Mouse (Mus musculus): Measurements from ENCODE around the gene Elovl7. TPM values are rescaled to one million over a fixed set of nuclear protein-coding genes. Genes with fewer than 3 reads are reported as not detected.

Elovl7 gene
- polyA plus RNA-seq, 1 experiment from 2014 or later: 3.7 TPM

GRCm38 (mm10) chr13:108284312-108284711 lies 70.1 kb downstream of the Elovl7 start:
- Histone ChIP-seq H3K36me3 (replicated peaks; ENCODE audit: insufficient read depth, low read length) (no peaks in the 10 kb centered on the region), H3K27ac (ENCODE audit: low read depth) (no peak overlapping the region), H3K9me3 (ENCODE audit: low read length) (no peaks in the 10 kb centered on the region), H3K4me1 (ENCODE audit: insufficient read depth) (no peaks in the 10 kb centered on the region), H3K4me2 (ENCODE audit: low read depth, low read length) (no peak overlapping the region), H3K27me3 (ENCODE audit: insufficient read depth, low read length) (no peaks in the 10 kb centered on the region), H3K9ac (replicated peaks) (no peak overlapping the region), H3K4me3 (ENCODE audit: low read depth, low read length) (no peak overlapping the region)
- TF ChIP-seq CTCF (IDR thresholded peaks at IDR 0.05; ENCODE audit: low read depth): no peak
- no peak for TF ChIP-seq EP300 (IDR thresholded peaks at IDR 0.05; ENCODE audit: low read depth)
- WGBS (ENCODE audit: insufficient replicate concordance): 71% methylated on average over 2 of the region's 2 CpGs
- no peak for DNase-seq
- no peak for ATAC-seq

GRCm38 (mm10) chr13:108287953-108288352 lies 73.7 kb downstream of the Elovl7 start:
- Histone ChIP-seq H3K4me1 (ENCODE audit: insufficient read depth) (no peaks in the 10 kb centered on the region), H3K4me2 (ENCODE audit: low read depth, low read length) (no peak overlapping the region), H3K9me3 (ENCODE audit: low read length) (no peaks in the 10 kb centered on the region), H3K27ac (ENCODE audit: low read depth) (no peak overlapping the region), H3K27me3 (ENCODE audit: insufficient read depth, low read length) (no peaks in the 10 kb centered on the region), H3K9ac (replicated peaks) (no peak overlapping the region), H3K36me3 (replicated peaks; ENCODE audit: insufficient read depth, low read length) (no peaks in the 10 kb centered on the region), H3K4me3 (ENCODE audit: low read depth, low read length) (no peak overlapping the region)
- DNase-seq (no peak), ATAC-seq (no peak)
- 33% methylated on average over 3 of the region's 3 CpGs for WGBS (ENCODE audit: insufficient replicate concordance)
- TF ChIP-seq EP300 (IDR thresholded peaks at IDR 0.05; ENCODE audit: low read depth): no peak
- TF ChIP-seq CTCF (IDR thresholded peaks at IDR 0.05; ENCODE audit: low read depth): no peak

DNA sequence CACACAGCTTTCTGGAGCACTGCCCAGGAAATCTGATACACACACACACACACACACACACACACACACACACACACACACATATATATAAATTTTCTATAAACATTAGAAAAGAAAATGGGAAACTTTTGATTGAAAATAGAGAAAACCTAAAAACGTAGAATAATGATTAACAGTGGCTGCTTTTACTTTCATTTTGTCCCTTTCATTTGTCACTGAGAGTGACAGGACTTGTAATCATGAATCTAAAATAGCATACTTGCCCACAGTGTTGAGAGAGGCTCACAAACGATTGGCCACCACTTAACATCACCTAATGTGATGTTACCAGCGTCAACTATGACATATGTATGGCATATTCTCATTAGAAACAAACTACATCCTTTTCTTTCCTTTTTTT lies 75.2 kb downstream of the Elovl7 start:
- Histone ChIP-seq H3K27me3 (ENCODE audit: insufficient read depth, low read length) (no peaks in the 10 kb centered on the region), H3K9me3 (ENCODE audit: low read length) (no peaks in the 10 kb centered on the region), H3K36me3 (replicated peaks; ENCODE audit: insufficient read depth, low read length) (no peaks in the 10 kb centered on the region), H3K4me3 (ENCODE audit: low read depth, low read length) (no peak overlapping the region), H3K4me2 (ENCODE audit: low read depth, low read length) (peak overlapping the region; percentile 32; the same call in 1 of the 2 replicates), H3K4me1 (ENCODE audit: insufficient read depth) (no peaks in the 10 kb centered on the region), H3K9ac (replicated peaks) (no peak overlapping the region), H3K27ac (ENCODE audit: low read depth) (no peak overlapping the region)
- TF ChIP-seq EP300 (IDR thresholded peaks at IDR 0.05; ENCODE audit: low read depth) (no peak), CTCF (IDR thresholded peaks at IDR 0.05; ENCODE audit: low read depth) (no peak)
- WGBS (ENCODE audit: insufficient replicate concordance): 54% methylated on average over 3 of the region's 3 CpGs
- DNase-seq (no peak), ATAC-seq (no peak)

GRCm38 (mm10) chr13:108290314-108290713 lies 76.1 kb downstream of the Elovl7 start:
- no peak overlapping the region for H3K4me3 ChIP-seq (ENCODE audit: low read depth, low read length)
- DNase-seq: no peak
- no peaks in the 10 kb centered on the region for H3K36me3 ChIP-seq (replicated peaks; ENCODE audit: insufficient read depth, low read length)
- no peak overlapping the region for H3K27ac ChIP-seq (ENCODE audit: low read depth)
- TF ChIP-seq EP300 (IDR thresholded peaks at IDR 0.05; ENCODE audit: low read depth): no peak
- H3K9ac ChIP-seq (replicated peaks): no peak overlapping the region
- no peaks in the 10 kb centered on the region for H3K4me1 ChIP-seq (ENCODE audit: insufficient read depth)
- no peaks in the 10 kb centered on the region for H3K27me3 ChIP-seq (ENCODE audit: insufficient read depth, low read length)
- no peaks in the 10 kb centered on the region for H3K9me3 ChIP-seq (ENCODE audit: low read length)
- no peak overlapping the region for H3K4me2 ChIP-seq (ENCODE audit: low read depth, low read length)
- no peak for ATAC-seq
- WGBS (ENCODE audit: insufficient replicate concordance): 62% methylated on average over 4 of the region's 4 CpGs

DNA sequence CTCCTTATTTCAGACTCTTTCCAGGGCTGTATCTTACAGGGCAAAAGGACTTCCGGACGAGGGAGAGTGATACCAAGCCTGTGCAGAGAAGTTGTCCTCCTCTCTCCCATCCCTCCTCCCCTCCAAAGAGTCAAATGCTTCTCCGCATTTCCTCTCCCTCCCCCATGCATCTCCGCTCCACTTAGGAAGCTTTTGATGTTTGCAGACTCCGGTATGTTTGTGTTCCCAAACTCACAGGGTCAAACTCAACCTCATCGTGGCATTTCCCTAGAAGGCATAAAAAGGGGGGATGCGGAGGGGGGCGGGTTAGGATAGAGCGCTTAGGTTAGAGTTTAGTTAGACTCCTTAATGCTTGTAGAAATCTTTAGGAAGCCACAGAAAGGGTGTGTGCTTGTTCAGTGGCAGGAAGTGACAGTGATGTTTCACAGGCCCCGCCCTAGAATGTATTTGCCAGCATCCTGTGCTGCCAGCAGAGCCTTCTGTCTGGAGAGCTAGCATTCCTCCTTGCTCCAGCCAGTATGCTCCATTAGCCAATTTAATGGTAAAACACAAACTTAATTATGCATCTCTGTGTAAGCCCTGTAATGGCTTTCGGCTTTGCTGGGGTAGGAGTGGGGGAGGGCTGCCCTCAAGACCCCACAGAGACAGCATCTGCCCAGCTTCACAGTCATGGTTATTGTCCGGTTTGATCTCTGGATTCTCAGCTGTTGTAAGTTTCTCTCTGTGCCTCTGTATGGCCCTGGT lies 83.3 kb downstream of the Elovl7 start:
- WGBS (ENCODE audit: insufficient replicate concordance): 9% methylated on average over 12 of the region's 12 CpGs
- Histone ChIP-seq H3K4me1 (ENCODE audit: insufficient read depth) (peaks cover 7% of the 10 kb centered on the region), H3K27ac (ENCODE audit: low read depth) (peak overlapping the region; percentile 80), H3K9me3 (ENCODE audit: low read length) (no peaks in the 10 kb centered on the region), H3K36me3 (replicated peaks; ENCODE audit: insufficient read depth, low read length) (no peaks in the 10 kb centered on the region), H3K9ac (replicated peaks) (peak overlapping the region; percentile 51), H3K4me3 (ENCODE audit: low read depth, low read length) (peak overlapping the region; percentile 43), H3K4me2 (ENCODE audit: low read depth, low read length) (peak overlapping the region; percentile 73), H3K27me3 (ENCODE audit: insufficient read depth, low read length) (no peaks in the 10 kb centered on the region)
- ATAC-seq: peak; percentile 87
- DNase-seq: peak; percentile 62
- TF ChIP-seq EP300 (IDR thresholded peaks at IDR 0.05; ENCODE audit: low read depth): no peak
- TF ChIP-seq CTCF (IDR thresholded peaks at IDR 0.05; ENCODE audit: low read depth): no peak

- Histone ChIP-seq H3K36me3 (replicated peaks; ENCODE audit: insufficient read depth, low read length) (no peaks in the 10 kb centered on the region), H3K9me3 (ENCODE audit: low read length) (no peaks in the 10 kb centered on the region), H3K9ac (replicated peaks) (no peak overlapping the region), H3K4me3 (ENCODE audit: low read depth, low read length) (no peak overlapping the region), H3K27me3 (ENCODE audit: insufficient read depth, low read length) (no peaks in the 10 kb centered on the region), H3K4me1 (ENCODE audit: insufficient read depth) (peaks cover 7% of the 10 kb centered on the region), H3K4me2 (ENCODE audit: low read depth, low read length) (no peak overlapping the region), H3K27ac (ENCODE audit: low read depth) (no peak overlapping the region)
- TF ChIP-seq CTCF (IDR thresholded peaks at IDR 0.05; ENCODE audit: low read depth) (no peak), EP300 (IDR thresholded peaks at IDR 0.05; ENCODE audit: low read depth) (no peak)
- DNase-seq: no peak
- no peak for ATAC-seq
- 37% methylated on average over 5 of the region's 5 CpGs for WGBS (ENCODE audit: insufficient replicate concordance)
Observed at GRCm38 (mm10) chr13:108298241-108298640, 84.0 kb downstream of the Elovl7 start.

Data from liver, postnatal 0 days (tissue).